Mouse (Mus musculus) spleen, adult 2 months (tissue): ENCODE results near the gene 1110008P14Rik.

ENCODE experiments used
- CTCF ChIP-seq: fragments of 200-500 bp; IDR thresholded peaks from 2 replicates; pipeline ENCODE4 v1.5.1; 2011; ENCODE audit warnings: mild to moderate bottlenecking, inconsistent platforms; ENCODE audit not compliant: insufficient read depth, insufficient read length, insufficient replicate concordance; ENCODE audit errors: extremely low read depth
- POLR2A ChIP-seq: fragments of 200-500 bp; IDR thresholded peaks from 2 replicates; pipeline ENCODE4 v1.6.1; 2011; ENCODE audit warnings: low read depth, low read length, inconsistent platforms

- TF ChIP-seq CTCF (no peak), POLR2A (no peak)
Measured at GRCm38 (mm10) chr2:32348311-32348710, 33.4 kb downstream of the 1110008P14Rik start.
